In the genomic region with DNA sequence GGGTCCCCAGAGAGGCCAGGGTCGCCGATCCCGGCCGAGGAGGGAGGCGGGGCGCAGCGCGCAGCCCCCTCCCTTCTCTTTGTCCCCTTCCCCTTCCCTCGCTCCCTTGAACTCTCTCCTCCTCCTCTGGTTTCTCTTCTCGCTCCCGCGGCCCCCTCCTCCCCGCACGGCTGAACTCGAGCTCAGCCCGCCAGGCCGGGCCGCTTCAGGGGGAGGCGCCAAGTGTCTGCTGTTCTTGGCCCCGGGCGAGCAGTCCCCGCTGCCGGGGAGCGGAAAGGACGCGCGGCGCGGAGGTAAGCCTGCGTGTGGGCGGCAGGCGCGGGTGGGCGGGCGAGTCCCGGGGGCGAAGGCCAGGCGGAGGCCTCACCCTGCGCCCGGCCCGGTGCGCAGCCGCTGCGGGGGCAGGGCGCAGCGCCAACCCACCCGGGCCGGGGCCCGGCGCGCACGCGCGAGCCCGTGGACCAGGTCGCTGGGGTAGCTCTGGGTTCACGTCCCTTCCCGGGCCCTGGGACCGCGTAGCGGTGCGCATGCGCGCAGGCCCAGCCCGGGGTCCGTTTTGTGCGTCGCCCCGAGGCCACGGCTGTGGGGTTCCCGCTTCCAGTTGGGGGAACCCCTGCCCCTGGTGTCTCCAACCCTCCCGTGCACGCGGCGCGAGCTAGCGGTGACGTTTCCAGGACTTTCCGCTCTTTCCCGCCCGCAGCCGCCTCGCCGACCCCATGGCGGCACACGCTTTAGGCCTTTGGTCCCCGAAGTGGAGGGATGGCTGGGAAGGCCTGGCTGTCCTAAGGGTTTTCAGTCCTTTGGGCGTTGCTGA, we compare ENCODE assay signal across 8 mouse cellular contexts. TPM values are rescaled to one million over a fixed set of nuclear protein-coding genes. Genes with fewer than 3 reads are reported as not detected.
DNase-seq lines count a peak whose midpoint lies in the region; ATAC-seq and TF ChIP-seq lines count a peak whose summit lies in the region.

No protein-coding gene starts in this region.

- peak; percentile 96 for DNase-seq in G1E (ENCODE audit: low spot score)
- DNase-seq in cerebellum, adult 11-12 months: peak; percentile 92
- DNase-seq in forelimb bud, embryonic 11.5 days (ENCODE audit: low read depth, low spot score): peak; percentile 85
- DNase-seq in layer of hippocampus, postnatal 10 days (ENCODE audit: low spot score in 2 of 2): peak; percentile 81 to 85
- DNase-seq in lung, postnatal 0 days (ENCODE audit: low spot score): peak; percentile 86
- DNase-seq in ovary, postnatal 10 days (ENCODE audit: low spot score): peak; percentile 75
- DNase-seq in thymus, postnatal 0 days (ENCODE audit: low spot score): peak; percentile 89

- WGBS in lung, postnatal 0 days: under 1% methylated on average over 25 of the region's 88 CpGs

- H3K9me3 ChIP-seq in G1E (replicated peaks): no peaks in the 10 kb centered on the region
- no peaks in the 10 kb centered on the region for H3K9me3 ChIP-seq in lung, postnatal 0 days (ENCODE audit: low read length)

- peak overlapping the region; percentile 83 for H3K4me3 ChIP-seq in G1E (ENCODE audit: low read depth, low read length)
- H3K4me3 ChIP-seq in lung, postnatal 0 days (ENCODE audit: low read depth, low read length): peak overlapping the region; percentile 75

- peak overlapping the region; percentile 85 for H3K4me2 ChIP-seq in lung, postnatal 0 days (replicated peaks; ENCODE audit: low read depth, low read length)

- peaks cover 53% of the 10 kb centered on the region for H3K4me1 ChIP-seq in G1E (ENCODE audit: insufficient read depth, low read depth, low read length)
- H3K4me1 ChIP-seq in lung, postnatal 0 days (ENCODE audit: insufficient read depth, low read depth, low read length): 0 out of 2 replicates have a peak, but pooled peaks cover 3% of the 10 kb centered on the region

- peak; percentile 36 for ATAC-seq in G1E (ENCODE audit: extremely low read depth, insufficient number of reproducible peaks, low FRiP score, poor library complexity, severe bottlenecking)
- ATAC-seq in hematopoietic stem cell, adult 5-6 weeks (replicated peaks in 1 of 2; ENCODE audit: insufficient read depth in 1 of 2, low FRiP score in 2 of 2, low TSS enrichment in 1 of 2, low read depth in 1 of 2, poor library complexity in 2 of 2, severe bottlenecking in 2 of 2): peak; percentile 72 to 78
- peak; percentile 94 for ATAC-seq in lung, postnatal 0 days

- no peaks in the 10 kb centered on the region for H3K27me3 ChIP-seq in G1E (ENCODE audit: insufficient read depth, low read length)
- no peaks in the 10 kb centered on the region for H3K27me3 ChIP-seq in lung, postnatal 0 days (replicated peaks; ENCODE audit: insufficient read depth, low read length)

- TF ChIP-seq EP300 in lung, postnatal 0 days (IDR thresholded peaks at IDR 0.05): no peak

- H3K9ac ChIP-seq in lung, postnatal 0 days (replicated peaks; ENCODE audit: low read depth): peak overlapping the region; percentile 98

- TF ChIP-seq CTCF in G1E (IDR thresholded peaks at IDR 0.05; ENCODE audit: low read depth, low read length): no peak
- TF ChIP-seq CTCF in lung, postnatal 0 days (IDR thresholded peaks at IDR 0.05): no peak; the same call in none of the 2 replicates

- peaks cover 13% of the 10 kb centered on the region for H3K36me3 ChIP-seq in G1E (replicated peaks)
- H3K36me3 ChIP-seq in lung, postnatal 0 days (ENCODE audit: insufficient read depth, low read length): no peaks in the 10 kb centered on the region

- H3K27ac ChIP-seq in lung, postnatal 0 days (ENCODE audit: low read length): peak overlapping the region; percentile 98

RNA-seq across cellular contexts. Expression of a gene that starts 20.3 kb away (rescaled TPM):
- total RNA-seq in G1E (2014; fragmentation: Nextera tagmentation) (29.1 and 34.8 TPM in 2 replicates), G1E (2017) (47.2 and 49.9 TPM in 2 replicates)
- 21.9 and 24.4 TPM in 2 replicates for polyA plus RNA-seq in G1E (2012)
- total RNA-seq in hematopoietic stem cell, adult 5-6 weeks (2017): 52.1 and 64.2 TPM in 2 replicates
- total RNA-seq in layer of hippocampus, postnatal 10 days (2021): 10 to 100 TPM; 33.0 to 33.1 TPM
- polyA plus RNA-seq in lung, postnatal 0 days (2015; fragmentation: Nextera tagmentation; extraction: Ambion mirVana): 45.6 and 49.7 TPM in 2 replicates
- polyA plus RNA-seq in thymus, postnatal 0 days (2015; fragmentation: Nextera tagmentation; extraction: Ambion mirVana): 281 and 293 TPM in 2 replicates

Comparison
In these comparisons a context has a peak if more than half of its experiments do, and no peak if none do; other contexts are left out.
1. Peak in every context shown above with its lines: DNase-seq, ATAC-seq, H3K4me3 ChIP-seq and H3K27ac ChIP-seq.
2. ATAC-seq: peak in every context shown above with its lines; median percentile 94 in lung, postnatal 0 days; 75 in hematopoietic stem cell, adult 5-6 weeks; 36 in G1E.